Mouse (Mus musculus): Measurements from ENCODE around the gene Map3k9. TPM values are rescaled to one million over a fixed set of nuclear protein-coding genes. Genes with fewer than 3 reads are reported as not detected.

Map3k9 gene
- total RNA-seq (2012; rRNA removed) = 5.4 and 9.9 TPM in 2 replicates

- no peaks in the 10 kb centered on the region for H3K9me3 ChIP-seq (ENCODE audit: control insufficient read depth, insufficient read depth, low read depth, low read length)
- H3K36me3 ChIP-seq (ENCODE audit: control insufficient read depth, insufficient read depth, low read length, poor library complexity, severe bottlenecking) = no peaks in the 10 kb centered on the region; the same call in 1 of the 2 replicates
- peak; percentile 83 for DNase-seq (ENCODE audit: low read depth, low spot score)
- H3K4me1 ChIP-seq (ENCODE audit: control insufficient read depth in 2 of 2, insufficient read depth in 2 of 2, low read length in 2 of 2, poor library complexity in 1 of 2) = peaks cover 0 to 4% of the 10 kb centered on the region in 2 experiments; a peak in 2 of 4 replicates
- H3K4me3 ChIP-seq (ENCODE audit: insufficient read depth in 1 of 2, low read depth in 1 of 2, low read length in 2 of 2, poor library complexity in 1 of 2, severe bottlenecking in 1 of 2) = peak within 1 kb of the TSS; percentile 86 to 98
- H3K27ac ChIP-seq (ENCODE audit: insufficient read depth, low read depth, low read length, poor library complexity, severe bottlenecking) = peak within 1 kb of the TSS; percentile 49; the same call in 1 of the 2 replicates
- H3K9ac ChIP-seq (ENCODE audit: insufficient read depth, low read depth, low read length, poor library complexity, severe bottlenecking) = peak within 1 kb of the TSS; percentile 81
- TF ChIP-seq ZC3H11A (IDR thresholded peaks at IDR 0.05; ENCODE audit: borderline replicate concordance, low read depth, low read length) (0 out of 2 replicates have a peak, but pooled peaks have one; percentile 10), HCFC1 (IDR thresholded peaks at IDR 0.05; ENCODE audit: borderline replicate concordance, insufficient read depth, low read length) (no peak), CHD2 (IDR thresholded peaks at IDR 0.05; ENCODE audit: low read depth, low read length) (0 out of 2 replicates have a peak, but pooled peaks have one; percentile 18)
- in situ Hi-C loops (cut with MboI; ENCODE audit: low sequenced_read_pairs in 2 of 2, unreplicated experiment in 2 of 2) = loop anchor here in 1 of 2 experiments (10.0 kb wide), 1 partner anchor 167 kb away; no protein-coding TSS in a partner anchor
Measured at GRCm38 (mm10) chr12:81781105-81781909, at the start of gene Map3k9. Gene Map3k9, minus strand, starts transcription at chr12:81781175.

GRCm38 (mm10) chr12:81828355-81828754, 47.4 kb upstream of the Map3k9 start:
- DNase-seq (ENCODE audit: low read depth, low spot score) = no peak
- H3K4me1 ChIP-seq (ENCODE audit: control insufficient read depth in 2 of 2, insufficient read depth in 2 of 2, low read length in 2 of 2, poor library complexity in 1 of 2) = no peaks in the 10 kb centered on the region
- H3K36me3 ChIP-seq (ENCODE audit: control insufficient read depth, insufficient read depth, low read length, poor library complexity, severe bottlenecking) = no peaks in the 10 kb centered on the region
- no peak overlapping the region for H3K4me3 ChIP-seq (ENCODE audit: insufficient read depth in 1 of 2, low read depth in 1 of 2, low read length in 2 of 2, poor library complexity in 1 of 2, severe bottlenecking in 1 of 2)
- no peaks in the 10 kb centered on the region for H3K9me3 ChIP-seq (ENCODE audit: control insufficient read depth, insufficient read depth, low read depth, low read length)
- no peak for TF ChIP-seq ZNF384 (IDR thresholded peaks at IDR 0.05; ENCODE audit: low read depth, low read length)
- TF ChIP-seq CHD2 (IDR thresholded peaks at IDR 0.05; ENCODE audit: low read depth, low read length) = no peak
- no peak for TF ChIP-seq ZC3H11A (IDR thresholded peaks at IDR 0.05; ENCODE audit: borderline replicate concordance, low read depth, low read length)
- TF ChIP-seq HCFC1 (IDR thresholded peaks at IDR 0.05; ENCODE audit: borderline replicate concordance, insufficient read depth, low read length) = no peak
- TF ChIP-seq MAFK (IDR thresholded peaks at IDR 0.05; ENCODE audit: insufficient read depth, low read depth, low read length) = no peak
- in situ Hi-C loops (cut with MboI; ENCODE audit: low sequenced_read_pairs in 2 of 2, unreplicated experiment in 2 of 2) = no loop called here
- H3K27ac ChIP-seq (ENCODE audit: insufficient read depth, low read depth, low read length, poor library complexity, severe bottlenecking) = no peak overlapping the region
- no peak overlapping the region for H3K9ac ChIP-seq (ENCODE audit: insufficient read depth, low read depth, low read length, poor library complexity, severe bottlenecking)

- H3K4me1 ChIP-seq (ENCODE audit: control insufficient read depth in 2 of 2, insufficient read depth in 2 of 2, low read length in 2 of 2, poor library complexity in 1 of 2) = no peaks in the 10 kb centered on the region
- DNase-seq (ENCODE audit: low read depth, low spot score) = no peak
- no peak for TF ChIP-seq MAFK (IDR thresholded peaks at IDR 0.05; ENCODE audit: insufficient read depth, low read depth, low read length)
- no peak for TF ChIP-seq ZNF384 (IDR thresholded peaks at IDR 0.05; ENCODE audit: low read depth, low read length)
- TF ChIP-seq HCFC1 (IDR thresholded peaks at IDR 0.05; ENCODE audit: borderline replicate concordance, insufficient read depth, low read length) = no peak
- no peak for TF ChIP-seq ZC3H11A (IDR thresholded peaks at IDR 0.05; ENCODE audit: borderline replicate concordance, low read depth, low read length)
- TF ChIP-seq CHD2 (IDR thresholded peaks at IDR 0.05; ENCODE audit: low read depth, low read length) = no peak
- no peak overlapping the region for H3K27ac ChIP-seq (ENCODE audit: insufficient read depth, low read depth, low read length, poor library complexity, severe bottlenecking)
- no peak overlapping the region for H3K9ac ChIP-seq (ENCODE audit: insufficient read depth, low read depth, low read length, poor library complexity, severe bottlenecking)
- no peaks in the 10 kb centered on the region for H3K9me3 ChIP-seq (ENCODE audit: control insufficient read depth, insufficient read depth, low read depth, low read length)
- H3K4me3 ChIP-seq (ENCODE audit: insufficient read depth in 1 of 2, low read depth in 1 of 2, low read length in 2 of 2, poor library complexity in 1 of 2, severe bottlenecking in 1 of 2) = no peak overlapping the region
- in situ Hi-C loops (cut with MboI; ENCODE audit: low sequenced_read_pairs in 2 of 2, unreplicated experiment in 2 of 2) = no loop called here
- H3K36me3 ChIP-seq (ENCODE audit: control insufficient read depth, insufficient read depth, low read length, poor library complexity, severe bottlenecking) = no peaks in the 10 kb centered on the region
Measured at GRCm38 (mm10) chr12:81822778-81823480, 42.0 kb upstream of the Map3k9 start.

GRCm38 (mm10) chr12:81822176-81822575, 41.2 kb upstream of the Map3k9 start:
- Histone ChIP-seq H3K4me1 (ENCODE audit: control insufficient read depth in 2 of 2, insufficient read depth in 2 of 2, low read length in 2 of 2, poor library complexity in 1 of 2) (no peaks in the 10 kb centered on the region), H3K9ac (ENCODE audit: insufficient read depth, low read depth, low read length, poor library complexity, severe bottlenecking) (no peak overlapping the region), H3K9me3 (ENCODE audit: control insufficient read depth, insufficient read depth, low read depth, low read length) (no peaks in the 10 kb centered on the region), H3K36me3 (ENCODE audit: control insufficient read depth, insufficient read depth, low read length, poor library complexity, severe bottlenecking) (no peaks in the 10 kb centered on the region), H3K27ac (ENCODE audit: insufficient read depth, low read depth, low read length, poor library complexity, severe bottlenecking) (no peak overlapping the region), H3K4me3 (ENCODE audit: insufficient read depth in 1 of 2, low read depth in 1 of 2, low read length in 2 of 2, poor library complexity in 1 of 2, severe bottlenecking in 1 of 2) (no peak overlapping the region)
- in situ Hi-C loops (cut with MboI; ENCODE audit: low sequenced_read_pairs in 2 of 2, unreplicated experiment in 2 of 2) = no loop called here
- no peak for TF ChIP-seq MAFK (IDR thresholded peaks at IDR 0.05; ENCODE audit: insufficient read depth, low read depth, low read length)
- no peak for TF ChIP-seq HCFC1 (IDR thresholded peaks at IDR 0.05; ENCODE audit: borderline replicate concordance, insufficient read depth, low read length)
- DNase-seq (ENCODE audit: low read depth, low spot score) = no peak

Measured in ES-E14 (cell line).